Mouse (Mus musculus) bone marrow, adult 2 months (tissue): Measurements from ENCODE around the gene Il34. TPM values are rescaled to one million over a fixed set of nuclear protein-coding genes. Genes with fewer than 3 reads are reported as not detected.

Source experiments
- H3K27ac ChIP-seq: fragments of 200-500 bp; 2 replicates; pipeline ENCODE4 v1.5.1; 2012; ENCODE audit warnings: low read depth, mild to moderate bottlenecking, control low read depth, inconsistent platforms, low read length; ENCODE audit not compliant: control insufficient read depth, poor library complexity, insufficient read depth
- H3K4me1 ChIP-seq: fragments of 200-500 bp; 2 replicates; pipeline ENCODE4 v1.6.1; 2011; ENCODE audit warnings: low read length; ENCODE audit not compliant: control insufficient read depth, insufficient read depth
- H3K4me3 ChIP-seq: fragments of 200-500 bp; replicated peaks from 2 replicates; pipeline ENCODE3; 2011; ENCODE audit warnings: mild to moderate bottlenecking, low read depth, low read length, control low read depth; ENCODE audit not compliant: control insufficient read depth
- CTCF ChIP-seq: fragments of 200-500 bp; IDR thresholded peaks from 2 replicates; pipeline ENCODE4 v1.5.1; 2011; ENCODE audit warnings: low read length, control low read depth; ENCODE audit not compliant: control insufficient read depth, insufficient read depth
- POLR2A ChIP-seq: fragments of 200-500 bp; IDR thresholded peaks from 2 replicates; pipeline ENCODE4 v1.6.1; 2011; ENCODE audit warnings: low read depth, mild to moderate bottlenecking, control low read depth, low read length, borderline replicate concordance; ENCODE audit not compliant: control insufficient read depth
- WGBS: fragments of 180-500 bp; shearing (Covaris S2); methylation state at CpG from one replicate; pipeline ENCODE4 v1.1.7; 2018; 5-methylcytosine and 5-hydroxymethylcytosine counted together
- polyA plus RNA-seq: library from polyadenylated mRNA; stranded (reverse); fragments of >200 nt; gene quantifications from 2 replicates; pipeline ENCODE4 v1.2.4, GENCODE M21; 2011; ENCODE audit warnings: low replicate concordance; ENCODE audit not compliant: missing spikeins, insufficient read depth, insufficient read length

Il34 gene
- polyA plus RNA-seq, 1 experiment = 25.8 TPM

DNA sequence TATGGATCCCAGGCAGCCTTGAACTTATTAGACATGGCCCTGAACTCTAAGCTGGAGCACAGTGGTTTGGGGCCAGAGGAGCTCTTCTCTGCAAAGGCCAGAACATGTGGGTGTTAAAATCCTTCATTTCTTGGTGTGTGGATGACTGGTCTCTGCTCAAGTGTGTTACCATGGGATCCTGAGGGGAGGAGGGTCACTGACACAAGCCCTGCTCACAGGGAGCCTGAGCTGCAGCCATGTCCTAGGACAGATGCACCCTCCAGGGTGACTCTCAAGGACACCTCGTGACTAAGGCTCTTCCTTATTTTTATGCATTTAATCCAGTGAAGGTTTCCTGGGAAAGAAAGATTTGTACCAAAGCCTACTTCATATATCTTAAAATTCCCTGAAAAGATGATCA lies 107.6 kb downstream of the Il34 start:
- H3K4me1 ChIP-seq = no peaks in the 10 kb centered on the region
- no peak overlapping the region for H3K4me3 ChIP-seq
- WGBS = 59% methylated on average over 1 of the region's 1 CpGs
- H3K27ac ChIP-seq = no peak overlapping the region
- no peak for TF ChIP-seq POLR2A
- TF ChIP-seq CTCF = no peak

DNA sequence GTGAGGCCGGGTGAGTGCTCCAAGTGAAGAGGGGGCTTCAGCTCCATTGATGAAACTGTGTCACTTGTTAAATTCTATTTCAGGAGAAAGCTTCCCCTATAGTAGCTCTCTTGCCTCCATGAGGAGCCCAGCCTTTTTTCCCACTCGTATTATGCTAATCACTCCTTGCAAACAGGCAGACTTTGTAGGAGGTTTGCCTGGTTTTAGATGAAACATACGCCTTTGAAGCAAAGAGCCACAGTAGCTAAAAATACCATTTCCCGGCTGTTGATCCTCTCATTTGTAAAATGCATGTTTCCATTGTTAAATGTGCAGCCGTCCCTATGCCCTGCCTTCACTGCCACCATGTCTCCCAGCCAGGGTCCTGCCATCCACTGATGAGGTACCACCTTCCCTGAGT lies 108.2 kb downstream of the Il34 start:
- WGBS = 81% methylated on average over 5 of the region's 5 CpGs
- Histone ChIP-seq H3K27ac (no peak overlapping the region), H3K4me1 (no peaks in the 10 kb centered on the region), H3K4me3 (no peak overlapping the region)
- no peak for TF ChIP-seq CTCF
- no peak for TF ChIP-seq POLR2A

DNA sequence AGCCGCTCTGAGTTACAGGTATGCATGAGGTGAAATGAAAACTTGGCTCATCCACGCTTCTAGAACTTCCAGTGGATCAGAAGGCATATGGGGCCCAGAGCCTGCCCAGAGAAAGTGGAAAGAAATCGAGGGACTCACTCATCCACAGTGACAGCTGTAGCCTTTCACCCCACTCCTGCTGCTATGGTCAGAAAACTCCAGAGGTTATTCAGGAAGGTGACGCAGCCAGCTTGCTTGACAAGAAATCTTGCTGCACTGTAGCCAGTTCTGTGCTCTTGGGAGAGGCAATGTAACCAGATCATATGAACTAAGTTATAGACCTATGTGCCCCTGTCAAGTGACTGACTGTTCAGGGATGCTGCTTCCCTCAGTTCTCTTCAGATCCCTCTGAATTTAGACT lies 109.7 kb downstream of the Il34 start:
- no peaks in the 10 kb centered on the region for H3K4me1 ChIP-seq
- TF ChIP-seq POLR2A (no peak), CTCF (no peak)
- WGBS = 82% methylated on average over 4 of the region's 4 CpGs
- no peak overlapping the region for H3K27ac ChIP-seq
- H3K4me3 ChIP-seq = no peak overlapping the region

DNA sequence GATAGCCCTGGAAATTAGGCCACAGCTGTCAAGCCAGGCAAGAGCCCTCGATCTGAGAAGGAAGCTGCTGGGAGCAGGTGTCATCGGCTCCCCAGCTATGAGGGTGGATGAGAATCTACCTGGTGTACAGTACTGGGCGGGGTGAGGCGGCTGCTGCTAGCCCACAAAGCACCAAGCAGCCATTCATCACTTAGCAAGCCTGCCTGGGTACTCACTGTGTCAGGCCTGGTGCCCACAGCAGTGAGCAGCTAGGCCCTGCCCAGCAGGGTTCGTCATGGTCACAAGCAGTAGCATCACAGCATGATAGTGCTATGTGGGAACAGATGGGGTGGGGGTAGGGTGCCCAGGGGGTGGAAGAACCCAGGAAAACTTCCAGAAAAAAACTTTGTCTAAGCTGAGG lies 110.3 kb downstream of the Il34 start:
- Histone ChIP-seq H3K4me1 (no peaks in the 10 kb centered on the region), H3K27ac (no peak overlapping the region), H3K4me3 (no peak overlapping the region)
- WGBS = 84% methylated on average over 5 of the region's 5 CpGs
- TF ChIP-seq POLR2A = no peak
- no peak for TF ChIP-seq CTCF

DNA sequence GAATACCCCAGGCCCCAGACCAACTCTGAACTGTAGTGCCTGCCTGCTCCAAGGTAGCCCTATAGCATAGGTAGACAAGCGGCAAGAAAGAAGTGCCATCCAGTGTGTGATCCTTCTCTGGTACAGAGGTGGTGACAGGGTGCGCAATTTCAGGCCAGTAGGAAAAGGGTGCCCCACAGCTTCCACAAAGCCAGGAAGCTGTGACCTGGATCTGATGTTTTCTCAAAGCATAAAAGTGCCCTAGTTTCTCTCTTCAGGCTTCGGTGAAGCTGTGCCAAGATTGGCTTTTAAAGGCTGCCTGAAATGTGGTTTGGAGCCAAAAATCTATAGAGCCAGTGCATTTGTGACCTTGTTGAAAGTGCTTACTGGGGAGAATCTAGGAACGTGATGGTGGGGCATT lies 110.9 kb downstream of the Il34 start:
- no peaks in the 10 kb centered on the region for H3K4me1 ChIP-seq
- WGBS = 93% methylated on average over 4 of the region's 4 CpGs
- no peak overlapping the region for H3K4me3 ChIP-seq
- TF ChIP-seq POLR2A (no peak), CTCF (no peak)
- H3K27ac ChIP-seq = no peak overlapping the region

DNA sequence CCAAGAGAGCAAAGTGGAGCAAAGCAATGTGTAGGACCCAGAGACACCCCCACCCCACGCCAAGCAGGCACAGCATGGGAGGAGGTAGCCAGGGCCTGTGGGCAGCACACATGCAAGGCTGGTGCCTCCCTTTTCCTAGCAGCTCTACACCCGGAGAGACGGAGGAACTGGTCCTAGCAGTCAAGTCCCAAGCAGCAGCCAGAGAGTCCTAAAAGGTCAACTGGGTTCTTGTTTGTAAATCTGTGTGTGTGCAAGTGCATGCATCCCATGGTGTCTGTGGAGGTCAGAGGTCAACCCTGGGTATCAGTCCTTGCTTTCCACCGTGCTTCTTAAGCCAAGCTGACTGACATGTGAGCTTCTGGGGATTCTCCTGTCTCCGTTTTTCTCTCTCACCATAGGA lies 111.5 kb downstream of the Il34 start:
- TF ChIP-seq CTCF (no peak), POLR2A (no peak)
- no peak overlapping the region for H3K27ac ChIP-seq
- 89% methylated on average over 5 of the region's 5 CpGs for WGBS
- H3K4me1 ChIP-seq = no peaks in the 10 kb centered on the region
- H3K4me3 ChIP-seq = no peak overlapping the region

Other genes with a start within 250 kb of the Il34 start
- gene Vac14, start 187.3 kb downstream of the Il34 start, polyA plus RNA-seq = 10.1 and 19.2 TPM in 2 replicates
- gene Mtss1l, start 84.4 kb downstream of the Il34 start, polyA plus RNA-seq = 5.8 and 7.6 TPM in 2 replicates
- gene Cog4, start 40.7 kb upstream of the Il34 start, polyA plus RNA-seq = 27.6 and 59.9 TPM in 2 replicates
- gene Sf3b3, start 40.9 kb upstream of the Il34 start, polyA plus RNA-seq = 37.8 and 56.3 TPM in 2 replicates
- 4.6 and 10.9 TPM in 2 replicates for gene Fuk, start 96.6 kb upstream of the Il34 start, polyA plus RNA-seq
- gene St3gal2, start 114.0 kb upstream of the Il34 start, polyA plus RNA-seq = 16.1 and 29.4 TPM in 2 replicates
- 13.5 and 17.3 TPM in 2 replicates for gene Ddx19a, start 191.9 kb upstream of the Il34 start, polyA plus RNA-seq
- 1.8 and 3.4 TPM in 2 replicates for gene Ddx19b, start 225.8 kb upstream of the Il34 start, polyA plus RNA-seq
- gene Aars, start 227.2 kb upstream of the Il34 start, polyA plus RNA-seq = 31.6 and 48.3 TPM in 2 replicates